Comparison of ENCODE assay signal across 19 mouse cellular contexts in the genomic region with DNA sequence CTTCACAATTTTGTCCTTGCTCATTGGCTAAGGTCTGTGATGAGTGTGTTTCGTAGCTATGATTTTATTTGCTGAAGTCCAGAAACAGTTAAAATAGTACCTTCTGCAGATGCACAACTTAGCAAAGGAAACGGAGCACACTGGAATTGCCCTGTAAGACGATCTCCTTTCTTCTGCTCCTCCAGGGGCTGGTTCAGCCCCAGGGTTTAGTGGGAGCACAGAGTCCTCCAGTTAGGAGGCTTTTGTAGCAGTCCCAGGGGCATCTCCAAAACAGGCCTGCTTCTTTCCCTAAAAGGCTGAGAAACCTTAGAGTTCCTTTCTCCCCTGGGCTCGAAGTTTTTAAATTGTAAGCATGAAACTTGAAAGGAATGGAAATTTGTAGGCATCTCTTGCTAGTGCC.
DNase-seq lines count a peak whose midpoint lies in the region; ATAC-seq and TF ChIP-seq lines count a peak whose summit lies in the region.
"Had no signal": no experiment of that assay in that cellular context is flagged by ENCODE, and none has a peak within 500 bp of the region (broad histone marks: within the 10 kb centered on the region; RNA-seq: fewer than 3 reads in every experiment).

No protein-coding gene starts in this region.

- intact Hi-C loops in gastrocnemius, adult 2 months (cut with DNase I), result no loop called here

- H3K27ac ChIP-seq in gastrocnemius, adult 2 months, result peak overlapping the region; percentile 29
- peak overlapping the region; percentile 37 for H3K27ac ChIP-seq in heart, embryonic 16.5 days (ENCODE audit: low read length)
- peak overlapping the region; percentile 9 for H3K27ac ChIP-seq in embryonic facial prominence, embryonic 13.5 days
- peak overlapping the region; percentile 38; the same call in 1 of the 2 replicates for H3K27ac ChIP-seq in limb, embryonic 15.5 days
- H3K27ac ChIP-seq: hindbrain, embryonic 12.5 days; liver, embryonic 15.5 days; midbrain, embryonic 13.5 days; neural tube, embryonic 12.5 days had no signal

- TF ChIP-seq CTCF in gastrocnemius, adult 2 months (IDR thresholded peaks at IDR 0.05), result no peak

- ATAC-seq in heart, embryonic 16.5 days (replicated peaks; ENCODE audit: extremely low read depth, insufficient read depth, low FRiP score), result no peak
- no peak for ATAC-seq in embryonic facial prominence, embryonic 13.5 days (ENCODE audit: insufficient number of reproducible peaks, insufficient read depth, low FRiP score, low TSS enrichment, low read depth)
- no peak for ATAC-seq in limb, embryonic 15.5 days (ENCODE audit: insufficient number of reproducible peaks, low FRiP score, low TSS enrichment, low read depth)
- ATAC-seq: forebrain, embryonic 16.5 days; lung, postnatal 0 days; midbrain, embryonic 13.5 days; Patski had no signal

- WGBS in heart, embryonic 16.5 days, result 48% methylated on average over 4 of the region's 4 CpGs
- WGBS in embryonic facial prominence, embryonic 13.5 days, result 15% methylated on average over 4 of the region's 4 CpGs
- WGBS in limb, embryonic 15.5 days, result 21% methylated on average over 4 of the region's 4 CpGs

- no peak for DNase-seq in gastrocnemius, adult 2 months
- DNase-seq in gastrocnemius, postnatal 10 days, result no peak
- DNase-seq in heart, adult 9 months (ENCODE audit: low spot score in 2 of 2), result no peak
- no peak for DNase-seq in testis, postnatal 10 days (ENCODE audit: low spot score)
- DNase-seq: adrenal gland, postnatal 10 days; cerebellum, adult 9-11 months; kidney, adult 18-20 months; kidney, postnatal 25 days; thymus, postnatal 25 days had no signal

- no peaks in the 10 kb centered on the region for H3K27me3 ChIP-seq in heart, embryonic 16.5 days (ENCODE audit: control insufficient read depth, insufficient read depth, low read length)
- no peaks in the 10 kb centered on the region for H3K27me3 ChIP-seq in embryonic facial prominence, embryonic 13.5 days
- no peaks in the 10 kb centered on the region for H3K27me3 ChIP-seq in limb, embryonic 15.5 days
- H3K27me3 ChIP-seq: hindbrain, embryonic 12.5 days; liver, embryonic 15.5 days; midbrain, embryonic 13.5 days; neural tube, embryonic 12.5 days; Patski had no signal

- H3K36me3 ChIP-seq in heart, embryonic 16.5 days (ENCODE audit: control insufficient read depth, insufficient read depth), result no peaks in the 10 kb centered on the region
- no peaks in the 10 kb centered on the region for H3K36me3 ChIP-seq in embryonic facial prominence, embryonic 13.5 days
- no peaks in the 10 kb centered on the region for H3K36me3 ChIP-seq in limb, embryonic 15.5 days
- H3K36me3 ChIP-seq: hindbrain, embryonic 12.5 days; liver, embryonic 15.5 days; midbrain, embryonic 13.5 days; neural tube, embryonic 12.5 days had no signal

- H3K4me2 ChIP-seq in heart, embryonic 16.5 days (ENCODE audit: low read depth, low read length), result no peak overlapping the region
- peak overlapping the region; percentile 12; the same call in 1 of the 2 replicates for H3K4me2 ChIP-seq in embryonic facial prominence, embryonic 13.5 days
- no peak overlapping the region for H3K4me2 ChIP-seq in limb, embryonic 15.5 days
- H3K4me2 ChIP-seq: hindbrain, embryonic 12.5 days; liver, embryonic 15.5 days; midbrain, embryonic 13.5 days; neural tube, embryonic 12.5 days had no signal

- H3K4me3 ChIP-seq in gastrocnemius, adult 2 months, result peak overlapping the region; percentile 32; the same call in 1 of the 2 replicates
- no peak overlapping the region for H3K4me3 ChIP-seq in heart, embryonic 16.5 days (ENCODE audit: low read length)
- H3K4me3 ChIP-seq in embryonic facial prominence, embryonic 13.5 days, result no peak overlapping the region
- H3K4me3 ChIP-seq in limb, embryonic 15.5 days, result no peak overlapping the region
- H3K4me3 ChIP-seq: hindbrain, embryonic 12.5 days; liver, embryonic 15.5 days; midbrain, embryonic 13.5 days; neural tube, embryonic 12.5 days had no signal

- no peaks in the 10 kb centered on the region for H3K9me3 ChIP-seq in heart, embryonic 16.5 days (replicated peaks; ENCODE audit: control insufficient read depth, low read length)
- H3K9me3 ChIP-seq in embryonic facial prominence, embryonic 13.5 days, result no peaks in the 10 kb centered on the region
- H3K9me3 ChIP-seq in limb, embryonic 15.5 days, result no peaks in the 10 kb centered on the region
- H3K9me3 ChIP-seq: hindbrain, embryonic 12.5 days; liver, embryonic 15.5 days; midbrain, embryonic 13.5 days; neural tube, embryonic 12.5 days had no signal

- no peak overlapping the region for H3K9ac ChIP-seq in heart, embryonic 16.5 days (ENCODE audit: low read length)
- no peak overlapping the region for H3K9ac ChIP-seq in embryonic facial prominence, embryonic 13.5 days
- no peak overlapping the region for H3K9ac ChIP-seq in limb, embryonic 15.5 days
- H3K9ac ChIP-seq: hindbrain, embryonic 12.5 days; liver, embryonic 15.5 days; midbrain, embryonic 13.5 days; neural tube, embryonic 12.5 days had no signal

- H3K4me1 ChIP-seq in heart, embryonic 16.5 days (ENCODE audit: control insufficient read depth, insufficient read depth, low read length), result no peaks in the 10 kb centered on the region; the same call in 1 of the 2 replicates
- peaks cover 27% of the 10 kb centered on the region for H3K4me1 ChIP-seq in embryonic facial prominence, embryonic 13.5 days
- H3K4me1 ChIP-seq in limb, embryonic 15.5 days, result peaks cover 11% of the 10 kb centered on the region
- H3K4me1 ChIP-seq: hindbrain, embryonic 12.5 days; liver, embryonic 15.5 days had no signal
